Mouse (Mus musculus) G1E (cell line): ENCODE results near the gene Sntb2.

Experiments used
- CTCF ChIP-seq: IDR thresholded peaks from 2 replicates; pipeline ENCODE4 v1.5.1; 2012; ENCODE audit warnings: low read depth, low read length, inconsistent platforms, mixed read lengths
- GATA1 ChIP-seq: IDR thresholded peaks from 2 replicates; pipeline ENCODE4 v1.6.1; 2012; ENCODE audit warnings: borderline replicate concordance, low read length, inconsistent platforms, mixed read lengths
- GATA2 ChIP-seq: IDR thresholded peaks from 2 replicates; pipeline ENCODE4 v1.6.1; 2012; ENCODE audit warnings: low read depth, low read length, inconsistent platforms, borderline replicate concordance
- POLR2AphosphoS5 ChIP-seq: IDR thresholded peaks from 2 replicates; pipeline ENCODE4 v1.6.1; 2012; ENCODE audit warnings: low read depth, low read length, inconsistent platforms; ENCODE audit not compliant: insufficient replicate concordance
- TAL1 ChIP-seq: conservative IDR thresholded peaks from 2 replicates; pipeline ENCODE4 v1.6.1; 2012; ENCODE audit warnings: low read depth, low read length, inconsistent platforms, mixed read lengths

- TF ChIP-seq CTCF (no peak), GATA1 (no peak), TAL1 (no peak), GATA2 (no peak), POLR2AphosphoS5 (no peak)
Observed at GRCm38 (mm10) chr8:106976436-106976835, 40.9 kb downstream of the Sntb2 start.
